Mouse (Mus musculus) frontal cortex, adult 2 months (tissue): Measurements from ENCODE around the gene Chadl. TPM values are rescaled to one million over a fixed set of nuclear protein-coding genes. Genes with fewer than 3 reads are reported as not detected.
A peak's percentile ranks its signal among the peaks of the same experiment; 100 is the strongest.
"Not testable (repeated sequence)": the region's sequence is repeated elsewhere in the genome, so short reads cannot be mapped to it uniquely, and the experiment has no call there.

Experiments
- DNase-seq, 2 experiments: peaks; one replicate each; pipeline ENCODE4 v3.0.0; 2022; ENCODE audit warnings: low spot score in 1 of 2; ENCODE audit errors: extremely low spot score in 1 of 2
- polyA plus RNA-seq: library from polyadenylated mRNA; depleted of rRNA; stranded (reverse); fragments of >200 nt; gene quantifications from 2 replicates; pipeline ENCODE4 v1.2.3, GENCODE M21; 2012; rRNA removed

Gene Chadl
- 20.2 and 20.8 TPM in 2 replicates for polyA plus RNA-seq

GRCm38 (mm10) chr15:81697175-81697574 is at the start of gene Chadl:
Gene Chadl, minus strand, starts transcription at chr15:81697287.
- DNase-seq: peak in 1 of 2 experiments; percentile 29

GRCm38 (mm10) chr15:81745601-81746114 is 48.6 kb upstream of the Chadl start:
- peak in 1 of 2 experiments; percentile 53 for DNase-seq

- peak in 1 of 2 experiments; percentile 74 for DNase-seq
Observed at GRCm38 (mm10) chr15:81744992-81745600, 48.0 kb upstream of the Chadl start, which contains the start of the genes Zc3h7b and Rangap1. Gene Zc3h7b, plus strand, starts transcription at chr15:81745057. Gene Rangap1, minus strand, starts transcription at chr15:81745530.

GRCm38 (mm10) chr15:81742368-81742767 is 45.3 kb upstream of the Chadl start:
- DNase-seq: not testable (repeated sequence)

GRCm38 (mm10) chr15:81739924-81740323 is 42.8 kb upstream of the Chadl start:
- DNase-seq: no peak

GRCm38 (mm10) chr15:81739296-81739695 is 42.2 kb upstream of the Chadl start:
- no peak for DNase-seq

- DNase-seq: no peak
Observed at GRCm38 (mm10) chr15:81735075-81735474, 38.0 kb upstream of the Chadl start.

GRCm38 (mm10) chr15:81729792-81730635 is 32.9 kb upstream of the Chadl start:
- peak; percentile 98 to 99 for DNase-seq

- DNase-seq: peak in 1 of 2 experiments; percentile 79
Observed at GRCm38 (mm10) chr15:81729241-81729791, 32.2 kb upstream of the Chadl start.

GRCm38 (mm10) chr15:81725965-81726364 is 28.9 kb upstream of the Chadl start:
- DNase-seq: no peak

- DNase-seq: no peak
Observed at GRCm38 (mm10) chr15:81723653-81724052, 26.6 kb upstream of the Chadl start.

- no peak for DNase-seq
Observed at GRCm38 (mm10) chr15:81722361-81722760, 25.3 kb upstream of the Chadl start.

GRCm38 (mm10) chr15:81719139-81719531 is 22.0 kb upstream of the Chadl start:
- DNase-seq: peak in 1 of 2 experiments; percentile 40

GRCm38 (mm10) chr15:81718336-81719138 is 21.4 kb upstream of the Chadl start:
- DNase-seq: peak; percentile 72 to 75

- DNase-seq: peak in 1 of 2 experiments; percentile 37
Observed at GRCm38 (mm10) chr15:81713742-81714141, 16.7 kb upstream of the Chadl start.

- no peak for DNase-seq
Observed at GRCm38 (mm10) chr15:81710801-81711200, 13.7 kb upstream of the Chadl start.

GRCm38 (mm10) chr15:81709686-81710085 is 12.6 kb upstream of the Chadl start:
- DNase-seq: no peak

- DNase-seq: no peak
Observed at GRCm38 (mm10) chr15:81708991-81709390, 11.9 kb upstream of the Chadl start.

GRCm38 (mm10) chr15:81703094-81703489 is 6.0 kb upstream of the Chadl start:
- no peak for DNase-seq
